Mouse (Mus musculus) 416B (cell line): ENCODE results near the gene Hp.

Experiments
- DNase-seq: peaks from one replicate; pipeline ENCODE4 v3.0.0; 2011; ENCODE audit warnings: low read depth

Gene Hp

GRCm38 (mm10) chr8:109563881-109564280 is 15.1 kb downstream of the Hp start:
- peak; percentile 66 for DNase-seq

- DNase-seq, result peak; percentile 18
Observed at GRCm38 (mm10) chr8:109551663-109552062, 27.3 kb downstream of the Hp start.

- peak; percentile 63 for DNase-seq
Observed at GRCm38 (mm10) chr8:109544049-109544448, 34.9 kb downstream of the Hp start.

- no peak for DNase-seq
Observed at GRCm38 (mm10) chr8:109542748-109543519, 36.0 kb downstream of the Hp start.

- DNase-seq, result no peak
Observed at GRCm38 (mm10) chr8:109542165-109542564, 36.8 kb downstream of the Hp start.

- peak; percentile 76 for DNase-seq
Observed at GRCm38 (mm10) chr8:109536703-109537102, 42.3 kb downstream of the Hp start.

- peak; percentile 76 for DNase-seq
Observed at GRCm38 (mm10) chr8:109535140-109535990, 43.6 kb downstream of the Hp start.
